Mouse (Mus musculus): ENCODE data around the gene Rasgef1b.

The Rasgef1b gene

DNA sequence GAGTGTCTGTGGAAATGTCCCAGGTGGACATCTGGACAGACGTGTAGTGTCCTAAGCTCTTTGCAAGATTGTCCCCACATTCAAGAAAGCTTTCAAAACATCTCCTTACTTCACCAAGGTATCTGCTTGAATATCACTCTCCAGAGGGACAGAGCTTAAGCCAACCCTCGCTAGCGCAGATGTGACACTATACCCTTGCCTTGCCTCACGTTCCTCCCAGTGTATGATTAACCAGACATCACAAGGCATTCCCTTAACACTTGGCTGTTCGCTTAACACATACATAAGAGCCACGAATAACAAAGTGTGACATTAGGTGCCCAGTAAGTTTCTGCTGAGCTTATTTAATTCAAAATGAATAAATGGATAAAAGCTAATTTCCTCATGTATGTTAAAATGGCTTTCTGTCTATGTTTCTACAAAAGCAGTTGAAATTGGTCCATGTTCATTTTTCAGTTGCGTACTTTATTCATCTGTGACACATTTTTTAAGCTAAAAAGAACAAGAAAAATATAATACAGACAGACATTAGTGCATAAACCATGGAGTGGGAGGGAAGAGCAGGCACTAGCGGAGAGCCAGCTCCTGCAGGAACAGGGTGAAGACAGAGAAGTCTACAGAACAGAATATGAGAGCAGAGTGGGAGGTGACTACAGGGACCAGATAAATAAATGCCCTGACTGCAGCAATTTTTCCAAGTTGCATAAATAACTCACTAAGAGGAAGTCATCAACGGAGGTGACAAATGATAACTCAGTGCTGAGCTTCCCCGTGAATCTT, 126.4 kb downstream of the Rasgef1b start:
- no peak for DNase-seq (ENCODE audit: low spot score in 2 of 2)

DNA sequence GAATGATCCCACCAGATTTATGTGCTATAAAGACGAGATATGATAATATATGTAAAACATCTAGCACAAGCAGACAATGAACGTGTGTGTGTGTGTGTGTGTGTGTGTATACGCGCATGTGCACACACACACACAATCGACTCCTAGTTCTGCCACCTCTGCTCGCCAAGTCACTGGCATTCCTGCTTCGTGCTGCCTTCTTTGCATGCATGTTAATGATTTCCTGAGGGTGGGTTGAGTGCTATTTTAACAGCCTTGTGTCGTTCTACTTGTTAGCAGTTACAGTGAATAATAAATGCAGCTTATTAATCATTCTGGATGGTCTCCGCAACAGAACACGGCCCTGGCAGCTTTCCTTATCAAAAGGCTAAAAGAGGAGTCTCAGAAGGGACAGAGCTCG, 129.5 kb downstream of the Rasgef1b start:
- DNase-seq (ENCODE audit: low spot score in 2 of 2): no peak

DNA sequence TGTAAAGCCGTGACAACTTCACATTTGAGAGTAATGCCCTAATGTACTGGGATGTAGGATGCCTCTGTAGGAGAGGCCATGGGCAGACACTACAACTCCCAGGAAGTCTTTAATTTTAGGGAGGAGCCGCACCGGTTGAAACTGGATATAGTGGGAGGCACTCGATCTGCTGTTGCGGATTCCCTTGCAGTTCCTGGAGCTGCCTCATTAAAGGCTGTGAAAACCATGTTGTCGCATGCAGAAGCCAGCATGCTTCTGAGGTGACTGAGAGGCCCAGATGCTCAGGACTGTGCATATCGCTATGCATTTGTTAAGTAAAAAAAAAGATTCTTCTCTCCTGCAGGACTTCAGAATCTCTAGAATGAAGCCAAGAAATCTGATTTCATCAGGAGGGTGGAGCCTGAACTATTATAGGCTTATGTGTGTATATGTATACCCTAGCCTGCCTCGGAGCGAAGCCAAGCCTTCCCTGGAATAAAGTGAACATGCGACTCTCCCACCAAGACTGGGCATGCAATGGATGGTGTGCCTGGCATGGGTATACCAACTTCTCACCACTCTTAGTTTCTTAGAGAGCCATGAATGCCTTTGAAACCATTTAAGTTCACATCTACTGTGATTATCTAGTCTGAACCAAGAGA, 130.3 kb downstream of the Rasgef1b start:
- peak in 1 of 2 experiments; percentile 39 for DNase-seq (ENCODE audit: low spot score in 2 of 2)

DNA sequence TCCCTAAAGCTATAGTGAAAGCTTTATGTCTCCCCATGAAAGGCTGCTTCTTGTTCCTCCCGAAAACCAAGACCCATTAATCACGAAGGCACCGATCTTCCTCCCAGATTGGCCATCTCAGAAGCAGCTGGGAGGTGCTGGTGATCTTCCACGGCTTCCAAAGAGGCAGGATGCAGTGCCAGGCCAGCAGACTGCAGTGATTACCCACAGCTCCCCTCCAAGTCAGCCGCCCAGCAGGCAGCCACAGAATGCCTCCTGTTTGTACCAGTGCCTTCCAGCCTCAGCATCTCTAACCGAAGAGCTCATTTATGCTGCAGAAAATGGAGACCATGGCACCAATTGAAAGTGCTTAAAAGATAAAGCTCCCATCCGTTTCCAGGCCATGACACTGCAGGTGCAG, 131.2 kb downstream of the Rasgef1b start:
- DNase-seq (ENCODE audit: low spot score in 2 of 2): no peak

DNA sequence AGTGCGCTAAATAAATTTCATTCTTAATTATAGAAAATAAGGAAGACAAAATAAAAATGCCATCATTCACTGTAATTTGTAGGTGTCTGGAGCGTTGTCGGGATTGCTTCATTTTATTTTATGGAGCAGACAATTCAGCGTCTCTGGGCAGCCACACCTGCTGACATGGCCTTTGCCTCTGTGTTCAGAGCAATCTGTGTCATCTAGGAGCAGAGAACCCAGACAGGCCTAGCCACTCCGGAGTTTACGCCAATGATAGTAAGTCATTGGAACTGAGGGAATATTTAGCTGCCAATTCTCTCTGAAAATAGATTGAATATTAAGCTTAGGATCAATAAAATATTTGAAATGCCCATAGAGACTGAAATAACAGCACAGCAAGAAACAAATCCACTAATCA, 137.5 kb downstream of the Rasgef1b start:
- no peak for DNase-seq (ENCODE audit: low spot score in 2 of 2)

DNA sequence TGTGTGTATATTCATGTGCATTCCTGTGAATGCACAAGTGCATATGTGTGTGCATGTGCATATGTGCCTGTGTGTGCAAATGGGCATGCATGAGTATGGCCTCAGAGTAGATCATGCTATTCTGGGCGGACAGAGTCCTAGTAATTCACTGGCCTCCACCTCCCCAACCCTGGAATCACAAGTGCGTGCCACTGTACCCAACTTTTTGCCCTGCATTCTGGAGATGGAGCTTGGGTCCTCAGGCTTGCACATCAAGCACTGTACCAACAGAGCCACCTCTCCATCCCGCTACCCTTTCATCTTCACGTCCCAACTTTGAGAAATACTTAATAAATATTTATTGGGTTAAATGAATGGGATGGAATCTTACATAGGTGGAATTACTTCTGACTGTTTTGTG, 138.3 kb downstream of the Rasgef1b start:
- no peak for DNase-seq (ENCODE audit: low spot score in 2 of 2)

DNA sequence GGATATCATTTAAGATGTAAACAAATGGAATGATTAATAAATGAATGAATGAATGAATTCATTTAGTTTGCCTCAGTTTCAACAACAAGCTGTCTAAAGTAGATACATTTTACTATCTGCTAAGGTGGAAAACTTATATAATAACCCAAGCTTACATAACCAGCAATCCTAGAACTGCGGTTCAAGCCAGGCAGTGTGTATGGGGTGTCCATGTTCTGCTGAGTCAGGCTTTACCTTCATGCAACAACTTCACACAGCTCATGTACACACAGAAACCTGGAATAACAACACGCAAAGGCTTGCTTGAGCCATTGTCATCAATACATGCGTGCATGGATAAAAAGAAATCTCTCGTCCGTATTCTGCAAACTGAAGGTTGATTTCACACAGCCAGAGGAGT, 140.9 kb downstream of the Rasgef1b start:
- DNase-seq (ENCODE audit: low spot score in 2 of 2): no peak

DNA sequence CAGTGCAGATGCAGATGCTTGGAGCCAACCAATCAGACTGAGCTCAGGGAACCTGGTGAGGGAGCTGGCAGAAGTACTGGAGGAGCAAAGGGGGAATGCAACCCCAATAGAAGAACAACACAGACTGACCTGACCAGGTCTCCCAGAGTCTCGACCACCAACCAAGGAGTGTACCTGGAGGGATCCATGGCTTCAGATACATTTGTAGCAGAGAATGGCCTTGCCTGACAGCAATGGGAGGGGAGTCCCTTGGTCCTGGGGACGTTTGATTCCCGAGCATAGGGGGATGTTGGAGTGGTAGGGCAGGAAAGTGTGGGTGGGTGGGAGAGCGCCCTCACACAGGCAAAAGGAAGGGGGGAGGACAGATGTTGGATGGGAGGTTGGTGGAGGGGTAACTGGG, 141.3 kb downstream of the Rasgef1b start:
- DNase-seq (ENCODE audit: low spot score in 2 of 2): no peak

DNA sequence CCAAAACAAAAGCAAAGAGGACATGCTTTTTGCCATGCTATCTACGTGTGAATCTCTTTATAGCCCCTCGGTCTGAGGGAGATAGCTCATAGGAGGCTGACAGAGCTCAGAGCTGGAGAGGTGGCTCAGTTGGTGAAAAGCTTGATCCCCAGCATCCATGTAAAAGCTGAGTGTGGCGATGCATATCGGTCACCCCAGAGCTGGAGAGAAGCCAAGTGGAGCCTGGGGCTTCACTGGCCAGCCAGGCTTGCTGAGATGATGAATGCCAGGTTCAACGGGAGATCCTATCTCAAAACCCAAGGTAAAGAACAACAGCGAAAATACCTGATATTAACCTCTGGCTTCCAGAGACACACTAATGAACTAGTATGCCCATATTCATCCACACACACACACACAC, 142.6 kb downstream of the Rasgef1b start:
- no peak for DNase-seq (ENCODE audit: low spot score in 2 of 2)

DNA sequence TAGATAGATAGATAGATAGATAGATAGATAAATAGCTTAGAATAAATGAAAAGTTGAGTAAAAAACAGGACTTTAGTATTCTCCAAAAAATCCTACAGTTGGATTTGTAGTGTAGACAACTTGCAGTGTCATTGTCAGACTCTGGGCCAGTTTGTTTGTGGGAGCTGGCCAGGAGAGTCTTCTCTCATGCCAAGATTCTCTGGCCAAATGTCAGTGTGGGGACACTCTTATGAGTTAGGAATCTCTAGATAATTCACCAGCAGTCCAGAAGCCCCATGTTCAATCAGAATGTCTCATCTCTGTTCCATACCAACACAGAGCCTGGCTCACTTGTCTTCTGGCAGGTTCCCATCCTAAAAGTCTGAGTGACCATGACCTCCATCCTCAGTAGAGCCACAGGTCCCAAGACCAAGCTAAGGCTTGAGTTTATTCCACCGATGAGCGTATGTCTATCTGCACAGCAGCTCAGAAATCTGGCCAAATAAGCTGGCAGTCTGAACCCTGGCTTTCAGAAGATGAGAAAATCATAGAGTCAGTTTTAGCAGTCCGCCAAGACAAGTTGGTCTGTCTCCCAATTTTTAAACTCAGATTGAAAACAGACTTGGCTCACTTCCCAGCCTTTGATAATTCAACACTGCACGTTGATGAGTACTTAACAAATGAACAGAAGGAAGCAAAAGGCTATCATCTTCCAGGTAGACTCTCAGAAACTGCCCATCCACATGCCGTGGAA, 143.5 kb downstream of the Rasgef1b start:
- no peak for DNase-seq (ENCODE audit: low spot score in 2 of 2)

DNA sequence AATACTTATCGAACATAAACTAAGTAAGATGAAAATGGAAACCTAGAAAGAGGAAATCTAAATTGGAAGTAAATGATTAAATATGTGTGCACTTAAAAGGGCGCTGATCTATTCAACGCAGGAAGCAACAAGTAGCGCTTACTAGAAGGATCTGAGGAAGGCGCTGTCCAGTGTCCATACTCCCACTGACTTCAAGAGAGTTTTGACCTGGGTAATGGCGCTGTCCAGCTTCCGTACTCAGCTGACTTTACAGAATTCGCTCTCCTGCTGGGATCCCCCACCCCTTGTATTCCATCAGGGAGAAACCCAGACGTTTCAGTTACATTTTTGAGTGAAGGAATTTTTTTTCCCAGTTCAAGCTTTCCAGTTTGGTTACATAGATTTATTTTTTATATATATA, 144.6 kb downstream of the Rasgef1b start:
- no peak for DNase-seq (ENCODE audit: low spot score in 2 of 2)

DNA sequence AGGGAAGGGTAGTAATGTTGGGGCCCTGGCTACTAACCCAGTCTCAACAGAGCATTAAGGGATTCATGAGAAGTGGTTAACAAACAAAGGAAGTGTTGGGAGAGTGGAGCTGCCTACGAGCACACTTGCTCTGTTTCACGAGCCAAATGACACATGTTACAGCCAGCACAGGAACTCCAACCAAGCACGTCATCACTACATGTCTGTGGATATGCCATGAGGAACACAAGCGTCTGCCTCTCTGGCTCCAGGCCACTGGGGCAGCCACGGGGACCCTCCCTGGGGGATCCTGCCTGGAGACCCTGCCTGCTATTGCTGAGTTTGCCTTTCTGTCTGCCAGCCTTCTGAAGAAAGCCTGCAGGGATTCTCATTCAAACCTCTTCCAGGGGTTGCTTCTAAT, 146.8 kb downstream of the Rasgef1b start:
- no peak for DNase-seq (ENCODE audit: low spot score in 2 of 2)

DNA sequence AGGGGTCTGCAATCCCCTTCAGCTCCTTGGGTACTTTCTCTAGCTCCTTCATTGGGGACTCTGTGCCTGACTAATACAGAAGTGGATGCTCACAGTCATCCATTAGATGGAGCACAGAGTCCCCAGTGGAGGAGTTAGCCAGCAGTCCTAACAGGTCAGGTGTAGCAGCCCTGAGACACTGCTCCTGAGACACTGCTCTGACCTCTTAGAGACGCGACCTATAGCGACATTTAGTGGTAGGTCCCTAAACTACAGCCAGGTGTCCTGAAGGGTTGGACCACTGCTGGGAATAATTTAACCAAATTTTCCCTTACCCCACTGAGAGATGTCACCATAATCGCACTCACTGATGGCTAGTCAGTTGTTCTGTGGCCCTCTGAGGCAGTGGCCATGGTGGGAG, 150.2 kb downstream of the Rasgef1b start:
- DNase-seq (ENCODE audit: low spot score in 2 of 2): no peak

DNA sequence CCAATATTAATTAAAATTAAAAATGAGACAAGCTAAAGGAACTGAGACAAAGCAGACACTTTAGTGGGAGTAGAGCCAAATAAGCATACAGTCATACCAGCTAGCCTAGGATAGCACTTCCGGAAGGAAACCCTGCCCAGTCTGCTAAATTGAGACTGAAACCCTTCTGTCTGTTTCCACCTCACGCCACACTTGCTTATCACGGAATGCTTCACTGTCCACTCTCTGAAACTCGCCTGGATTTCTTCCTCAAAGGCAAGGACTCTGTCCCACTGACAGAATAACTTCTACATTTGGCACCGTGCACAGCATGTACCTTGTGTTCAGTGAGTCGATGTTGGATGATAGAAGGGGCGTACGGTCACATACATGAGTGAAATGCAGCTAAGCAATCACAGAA, 153.0 kb downstream of the Rasgef1b start:
- no peak for DNase-seq (ENCODE audit: low spot score in 2 of 2)

DNA sequence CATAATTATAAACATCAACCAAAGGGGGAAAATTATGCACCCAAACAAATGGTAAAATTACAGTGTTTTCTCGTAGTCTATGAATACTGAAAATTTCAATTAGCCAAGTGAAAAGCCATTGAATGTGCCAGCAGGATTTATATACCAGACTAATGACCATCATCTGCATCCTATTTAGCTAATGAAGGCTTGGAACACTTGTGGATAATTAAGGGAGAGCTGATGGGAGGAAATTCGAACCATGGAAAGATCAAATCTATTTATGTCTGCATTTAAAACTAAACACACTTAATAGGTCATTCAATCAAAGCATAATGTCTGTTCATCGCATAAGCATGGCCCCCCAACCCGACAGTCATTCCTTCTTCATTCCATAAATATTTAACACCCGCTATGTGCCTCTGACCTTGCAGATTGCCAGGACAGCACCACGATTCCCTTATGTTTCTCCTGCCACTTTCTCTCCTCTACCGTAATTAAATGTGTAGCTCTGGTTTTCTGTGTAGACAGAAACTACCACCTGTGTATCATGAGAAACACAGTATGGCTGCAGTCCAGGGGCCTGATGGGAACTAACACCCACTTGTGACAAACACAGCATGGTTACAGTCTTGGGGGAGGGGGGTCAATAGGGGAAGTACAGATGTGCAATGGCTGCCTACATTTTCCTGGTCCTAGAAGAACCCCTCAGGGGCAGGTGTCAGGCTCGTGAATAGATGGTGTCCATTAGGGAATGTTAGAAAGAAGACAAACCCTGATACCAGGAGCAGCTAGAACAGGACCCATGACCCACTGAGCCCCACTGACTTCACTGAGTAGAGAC, 164.2 kb downstream of the Rasgef1b start:
- DNase-seq (ENCODE audit: low spot score in 2 of 2): no peak

DNA sequence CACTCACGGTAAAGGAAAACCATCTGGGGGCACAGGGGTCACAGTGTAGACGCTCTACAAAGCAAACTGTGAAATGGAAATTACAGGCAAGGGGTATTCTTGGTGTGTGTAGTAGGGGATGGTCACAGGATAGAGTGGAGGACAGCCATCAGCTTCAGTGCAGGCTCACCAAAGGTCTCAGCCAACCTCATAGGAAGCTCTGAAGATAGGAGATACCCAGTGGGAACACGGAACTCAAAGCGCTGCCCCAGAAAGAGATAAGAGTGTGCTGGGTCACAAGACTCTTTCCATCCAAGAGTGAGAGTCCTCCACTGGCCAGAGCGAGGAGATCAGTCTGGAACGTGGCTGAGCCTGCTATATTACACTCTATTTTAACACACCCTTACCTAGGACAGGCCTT, 166.8 kb downstream of the Rasgef1b start:
- DNase-seq (ENCODE audit: low spot score in 2 of 2): no peak

DNA sequence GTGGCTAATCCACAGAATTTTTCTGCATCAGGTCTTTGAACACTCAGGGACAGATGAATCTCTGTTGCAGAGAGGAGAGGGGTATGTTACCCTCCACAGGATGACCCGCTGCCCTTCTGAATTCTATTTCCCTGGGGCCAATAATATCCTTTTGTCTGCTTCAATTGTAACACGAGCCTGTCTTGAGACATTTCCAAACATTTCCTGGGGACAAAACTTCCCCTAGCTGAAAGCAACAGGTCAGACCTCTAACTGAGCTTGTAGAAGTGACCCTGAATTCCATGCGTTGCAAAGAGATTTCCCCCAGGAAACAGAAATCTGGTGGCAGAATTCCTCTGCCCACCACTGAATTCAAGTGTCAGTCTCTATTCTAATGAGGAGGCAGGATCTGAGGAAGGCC, 169.1 kb downstream of the Rasgef1b start:
- no peak for DNase-seq (ENCODE audit: low spot score in 2 of 2)

DNA sequence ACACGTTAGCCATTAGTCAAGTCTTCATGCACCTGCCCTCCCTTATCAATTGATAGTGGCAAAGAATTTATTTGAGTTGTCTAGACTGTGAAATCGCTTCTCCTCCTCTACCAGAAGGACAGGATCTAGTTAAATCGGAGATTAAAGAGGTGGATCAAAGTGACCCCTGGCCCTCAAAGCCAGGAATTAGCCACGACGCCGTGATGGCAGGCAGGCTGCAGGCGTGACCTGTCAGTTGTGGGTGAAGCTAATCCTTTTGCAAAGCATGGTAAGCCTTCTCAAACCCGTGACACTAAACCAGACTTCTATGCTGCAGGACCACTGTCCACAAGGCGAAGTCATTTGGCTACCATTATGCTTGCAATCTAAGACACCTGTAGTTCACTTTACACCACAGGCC, 170.6 kb downstream of the Rasgef1b start:
- DNase-seq (ENCODE audit: low spot score in 2 of 2): no peak

DNA sequence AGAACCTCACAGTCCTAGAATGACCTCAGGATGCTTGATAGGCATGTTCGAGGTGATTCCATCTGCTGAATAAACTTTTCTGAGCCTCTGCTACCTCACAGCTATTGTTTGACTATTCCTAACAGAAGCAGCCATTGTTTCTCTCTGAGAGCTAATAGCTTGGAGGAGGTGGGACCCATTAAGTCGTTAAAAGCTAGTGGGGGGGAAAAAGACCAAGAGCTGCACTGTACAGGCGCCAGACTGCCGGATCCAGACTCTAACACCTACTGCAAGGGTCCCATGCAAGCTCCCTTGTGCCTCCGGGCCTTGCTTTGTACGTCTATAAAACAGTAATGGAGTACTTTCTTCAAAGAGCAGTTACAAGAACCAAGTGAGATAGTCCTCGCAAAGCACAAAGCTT, 176.2 kb downstream of the Rasgef1b start:
- no peak for DNase-seq (ENCODE audit: low spot score in 2 of 2)

DNA sequence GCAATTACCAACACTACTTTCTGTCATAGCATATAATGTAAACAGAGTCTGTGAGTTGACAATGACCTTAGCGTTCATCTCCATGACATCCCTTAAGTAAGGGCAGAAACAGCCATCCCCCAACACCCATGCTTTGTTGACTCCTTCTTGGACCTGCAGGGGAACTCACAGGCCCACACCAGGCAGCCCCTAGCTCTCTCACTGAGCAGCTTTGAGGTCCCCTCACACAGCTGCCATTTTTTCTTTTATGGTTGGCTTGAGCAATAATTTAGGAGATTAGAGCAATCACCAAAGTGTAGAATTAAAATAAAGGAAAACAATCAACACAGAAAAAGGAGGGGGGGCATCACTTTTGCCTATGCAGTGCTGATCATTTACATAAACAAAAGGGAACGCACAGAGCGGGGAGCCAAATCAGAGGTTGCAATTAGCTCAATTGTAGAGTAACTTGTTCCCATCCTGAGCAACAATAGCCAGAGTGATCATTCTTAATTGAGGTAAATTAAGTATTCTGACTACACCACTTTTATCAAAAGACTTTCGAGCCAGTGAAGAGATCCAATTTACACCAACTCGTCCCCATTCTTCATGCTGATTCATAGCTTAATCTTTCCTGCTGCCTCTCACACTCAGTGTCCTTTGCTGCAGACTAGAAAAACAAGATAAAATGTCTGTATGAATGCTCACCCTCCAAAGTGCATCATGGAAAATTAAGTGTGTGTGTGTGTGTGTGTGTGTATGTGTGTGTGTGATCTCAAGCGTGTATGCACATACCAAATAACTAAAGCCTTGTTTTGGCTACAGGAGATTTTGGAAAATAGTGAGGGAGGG, 184.0 kb downstream of the Rasgef1b start:
- DNase-seq (ENCODE audit: low spot score in 2 of 2): no peak

All from frontal cortex, postnatal 36 days (tissue).